Mouse (Mus musculus) forebrain, embryonic 14.5 days (tissue): ENCODE data around the gene Ankrd2. TPM values are rescaled to one million over a fixed set of nuclear protein-coding genes. Genes with fewer than 3 reads are reported as not detected.

Source experiments
- ATAC-seq: fragments of 200-750 bp; cut with Nextera tagmentation; 2 replicates; pipeline ENCODE4 v1.8.0; 2017; ENCODE audit warnings: mild to moderate bottlenecking, moderate library complexity
- DNase-seq: peaks from one replicate; pipeline ENCODE4 v3.0.0-alpha.2; 2015; ENCODE audit warnings: low spot score
- H3K27ac ChIP-seq: fragments of 300-500 bp; sonication (generic); 2 replicates; pipeline ENCODE4 v1.5.1; 2014; ENCODE audit warnings: low read depth, mild to moderate bottlenecking, control low read depth, low read length, moderate library complexity
- H3K27me3 ChIP-seq: fragments of 300-500 bp; sonication (generic); replicated peaks from 2 replicates; pipeline ENCODE4 v1.6.1; 2014; ENCODE audit warnings: low read length, control low read depth, mixed read lengths; ENCODE audit not compliant: control insufficient read depth, insufficient read depth
- H3K36me3 ChIP-seq: fragments of 300-500 bp; sonication (generic); 2 replicates; pipeline ENCODE4 v1.6.1; 2014; ENCODE audit warnings: low read length, control low read depth; ENCODE audit not compliant: control insufficient read depth, insufficient read depth
- H3K4me1 ChIP-seq: fragments of 300-500 bp; sonication (generic); 2 replicates; pipeline ENCODE4 v1.6.1; 2014; ENCODE audit warnings: antibody characterized with exemption, low read length, control low read depth; ENCODE audit not compliant: control insufficient read depth, insufficient read depth
- H3K4me2 ChIP-seq: fragments of 300-500 bp; sonication (generic); 2 replicates; pipeline ENCODE4 v1.6.1; 2014; ENCODE audit warnings: mild to moderate bottlenecking, control low read depth, low read length
- H3K4me3 ChIP-seq: fragments of 300-500 bp; sonication (generic); 2 replicates; pipeline ENCODE4 v1.5.1; 2014; ENCODE audit warnings: low read depth, low read length, control low read depth
- H3K9ac ChIP-seq: fragments of 300-500 bp; sonication (generic); 2 replicates; pipeline ENCODE4 v1.6.1; 2014; ENCODE audit warnings: mild to moderate bottlenecking, low read length, control low read depth, moderate library complexity
- H3K9me3 ChIP-seq: fragments of 300-500 bp; sonication (generic); replicated peaks from 2 replicates; pipeline ENCODE4 v1.6.1; 2016; ENCODE audit warnings: low read length, control low read depth, mixed read lengths; ENCODE audit not compliant: control insufficient read depth
- WGBS: fragments of 180-500 bp; shearing (Covaris S2); extraction: QIAGEN DNeasy Blood & Tissue Kit; methylation state at CpG from one replicate; pipeline ENCODE4 v1.1.7; 2014; 5-methylcytosine and 5-hydroxymethylcytosine counted together
- polyA plus RNA-seq: library from polyadenylated mRNA; unstranded; fragments of >200 nt; fragmentation: Nextera tagmentation; extraction: Ambion mirVana; gene quantifications from 2 replicates; pipeline ENCODE4 v1.2.1, GENCODE M21; 2014

Ankrd2 gene
- polyA plus RNA-seq, 1 experiment from 2014 or later: 0.47 TPM

GRCm38 (mm10) chr19:42058426-42058825 lies 22.6 kb downstream of the Ankrd2 start:
- H3K4me1 ChIP-seq: no peaks in the 10 kb centered on the region
- no peaks in the 10 kb centered on the region for H3K36me3 ChIP-seq
- H3K9me3 ChIP-seq: no peaks in the 10 kb centered on the region
- DNase-seq (no peak), ATAC-seq (no peak)
- H3K4me2 ChIP-seq: no peak overlapping the region
- H3K9ac ChIP-seq: no peak overlapping the region
- H3K4me3 ChIP-seq: no peak overlapping the region
- no peaks in the 10 kb centered on the region for H3K27me3 ChIP-seq
- H3K27ac ChIP-seq: no peak overlapping the region
- 76% methylated on average over 7 of the region's 7 CpGs for WGBS

DNA sequence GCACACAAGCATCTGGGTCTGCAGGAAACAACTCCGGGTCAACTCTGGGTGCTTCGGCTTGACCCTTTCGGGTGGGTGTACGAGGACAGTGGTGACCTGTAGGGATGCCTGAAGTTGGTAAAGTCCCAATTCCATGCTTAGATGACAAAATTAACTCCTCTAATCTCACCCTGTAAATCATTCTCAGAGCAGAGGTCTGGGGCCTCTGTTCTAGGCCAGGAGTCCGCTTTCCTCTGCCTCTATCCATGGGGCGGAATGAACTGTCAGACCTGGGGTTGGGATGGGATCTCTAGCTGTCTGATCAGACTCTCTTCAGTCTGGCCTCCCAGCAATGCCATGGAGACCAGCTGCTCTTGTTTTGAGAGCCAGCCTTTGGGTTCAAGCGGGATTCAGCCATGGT lies 25.6 kb downstream of the Ankrd2 start:
- Histone ChIP-seq H3K9me3 (no peaks in the 10 kb centered on the region), H3K27me3 (no peaks in the 10 kb centered on the region), H3K27ac (no peak overlapping the region), H3K4me3 (no peak overlapping the region), H3K36me3 (no peaks in the 10 kb centered on the region), H3K4me2 (no peak overlapping the region), H3K4me1 (no peaks in the 10 kb centered on the region), H3K9ac (no peak overlapping the region)
- 95% methylated on average over 7 of the region's 7 CpGs for WGBS
- ATAC-seq (no peak), DNase-seq (no peak)

DNA sequence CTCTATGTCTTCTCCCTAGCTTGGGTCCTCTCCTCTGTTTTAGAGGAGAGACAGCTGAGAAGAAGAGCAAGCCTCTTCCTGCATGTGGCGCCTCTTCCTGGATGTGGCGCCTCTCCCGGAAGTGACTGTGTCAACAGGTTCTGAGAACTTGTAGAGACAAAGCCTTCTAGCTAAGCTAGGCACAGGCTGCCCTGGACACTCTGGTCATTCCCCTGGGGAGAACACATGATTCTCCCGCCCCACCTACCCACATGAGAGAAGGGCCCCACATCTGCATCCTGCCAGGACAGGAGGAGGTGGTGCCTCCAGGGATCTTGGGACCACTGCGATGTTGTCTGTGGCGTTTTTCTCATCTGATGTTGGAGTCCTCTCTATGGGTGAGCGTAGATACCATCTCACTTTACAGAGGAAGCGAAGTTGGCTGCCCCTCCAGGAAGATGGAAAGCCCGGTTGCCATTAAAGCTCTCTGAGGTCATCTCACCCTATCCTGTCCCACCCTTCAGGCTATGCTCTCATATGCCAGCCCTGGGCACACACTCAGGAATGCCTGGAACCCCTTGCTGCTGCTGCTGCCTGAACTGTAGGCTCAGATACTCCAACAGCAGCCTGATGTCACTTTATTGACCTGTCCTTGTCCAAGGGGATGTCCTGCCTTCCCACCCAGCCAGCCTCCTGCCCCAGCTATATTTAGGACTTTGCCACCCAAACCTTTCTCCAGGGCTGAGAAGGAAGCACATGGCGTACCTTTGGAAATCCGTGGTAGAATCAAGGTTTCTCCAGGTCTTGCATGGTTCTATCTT lies 32.8 kb downstream of the Ankrd2 start:
- no peaks in the 10 kb centered on the region for H3K27me3 ChIP-seq

GRCm38 (mm10) chr19:42069241-42069525 lies 33.4 kb downstream of the Ankrd2 start:
- 76% methylated on average over 6 of the region's 6 CpGs for WGBS
- Histone ChIP-seq H3K36me3 (peaks cover 5% of the 10 kb centered on the region; the same call in 1 of the 2 replicates), H3K4me1 (no peaks in the 10 kb centered on the region), H3K9me3 (no peaks in the 10 kb centered on the region), H3K4me3 (no peak overlapping the region), H3K9ac (no peak overlapping the region), H3K4me2 (no peak overlapping the region), H3K27ac (no peak overlapping the region), H3K27me3 (no peaks in the 10 kb centered on the region)
- DNase-seq (no peak), ATAC-seq (no peak)

More for the DNA sequence above, 32.8 kb downstream of the Ankrd2 start:
- Histone ChIP-seq H3K9ac (no peak overlapping the region), H3K9me3 (no peaks in the 10 kb centered on the region), H3K4me3 (no peak overlapping the region), H3K4me1 (no peaks in the 10 kb centered on the region), H3K4me2 (no peak overlapping the region), H3K36me3 (no peaks in the 10 kb centered on the region), H3K27ac (no peak overlapping the region)
- no peak for DNase-seq
- ATAC-seq: no peak
- 87% methylated on average over 11 of the region's 11 CpGs for WGBS

DNA sequence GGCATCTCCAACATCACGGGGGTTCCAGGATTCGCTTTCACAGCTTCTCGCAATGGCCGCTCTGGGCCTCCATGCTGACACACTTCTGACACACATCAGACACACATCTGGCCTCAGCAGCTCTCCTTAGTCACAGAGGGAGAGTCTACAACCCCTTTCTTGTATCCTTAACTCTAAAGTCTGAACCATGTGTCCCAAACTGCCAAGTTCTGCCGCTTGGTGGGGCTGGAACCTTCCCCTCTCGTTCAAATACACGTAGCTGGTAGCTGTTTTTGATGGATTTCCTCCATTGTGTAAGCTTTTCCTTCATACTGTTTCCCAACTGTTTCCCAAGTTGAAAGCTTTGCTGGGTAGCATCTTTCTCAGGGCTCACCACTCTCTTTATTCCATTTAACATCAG lies 35.4 kb downstream of the Ankrd2 start:
- Histone ChIP-seq H3K27me3 (no peaks in the 10 kb centered on the region), H3K27ac (no peak overlapping the region), H3K9me3 (no peaks in the 10 kb centered on the region), H3K4me3 (no peak overlapping the region), H3K9ac (no peak overlapping the region), H3K4me1 (no peaks in the 10 kb centered on the region), H3K36me3 (peaks cover 25% of the 10 kb centered on the region), H3K4me2 (no peak overlapping the region)
- ATAC-seq (no peak), DNase-seq (no peak)
- WGBS: 77% methylated on average over 7 of the region's 7 CpGs

- no peak overlapping the region for H3K4me3 ChIP-seq
- no peaks in the 10 kb centered on the region for H3K4me1 ChIP-seq
- no peaks in the 10 kb centered on the region for H3K9me3 ChIP-seq
- no peak for ATAC-seq
- peaks cover 30% of the 10 kb centered on the region for H3K36me3 ChIP-seq
- WGBS: 83% methylated on average over 15 of the region's 15 CpGs
- no peaks in the 10 kb centered on the region for H3K27me3 ChIP-seq
- no peak overlapping the region for H3K27ac ChIP-seq
- H3K9ac ChIP-seq: no peak overlapping the region
- H3K4me2 ChIP-seq: no peak overlapping the region
- DNase-seq: no peak
Measured at GRCm38 (mm10) chr19:42071886-42072608, 36.2 kb downstream of the Ankrd2 start.

- no peaks in the 10 kb centered on the region for H3K4me1 ChIP-seq
- no peak for ATAC-seq
- no peak for DNase-seq
- WGBS: 88% methylated on average over 7 of the region's 7 CpGs
- H3K27me3 ChIP-seq: no peaks in the 10 kb centered on the region
- no peaks in the 10 kb centered on the region for H3K9me3 ChIP-seq
- no peak overlapping the region for H3K4me2 ChIP-seq
- H3K36me3 ChIP-seq: peaks cover 30% of the 10 kb centered on the region
- no peak overlapping the region for H3K9ac ChIP-seq
- no peak overlapping the region for H3K4me3 ChIP-seq
- H3K27ac ChIP-seq: no peak overlapping the region
Measured at GRCm38 (mm10) chr19:42072802-42073201, 37.0 kb downstream of the Ankrd2 start.

DNA sequence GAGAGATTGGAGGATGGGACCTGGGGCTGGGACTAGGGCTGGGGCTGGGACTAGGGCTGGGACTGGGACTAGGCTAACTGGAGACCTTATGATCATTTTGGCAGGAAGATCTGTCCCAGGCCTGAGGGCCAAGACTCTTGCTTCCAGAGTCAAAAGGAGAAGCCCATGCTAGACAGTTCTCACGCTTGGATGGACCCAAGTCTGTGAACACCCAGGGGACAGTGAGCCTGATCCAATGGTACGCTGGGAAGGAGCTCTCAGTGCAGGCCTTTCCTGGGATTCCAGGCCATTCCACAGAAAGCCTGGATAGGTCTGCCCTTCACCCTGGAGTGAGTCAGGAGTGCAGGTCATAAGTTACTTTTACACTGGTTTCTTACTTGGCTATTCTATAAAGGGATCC lies 39.3 kb downstream of the Ankrd2 start:
- WGBS: 84% methylated on average over 2 of the region's 2 CpGs
- H3K27me3 ChIP-seq: no peaks in the 10 kb centered on the region
- no peak for DNase-seq
- no peak overlapping the region for H3K9ac ChIP-seq
- no peak overlapping the region for H3K4me2 ChIP-seq
- peaks cover 34% of the 10 kb centered on the region for H3K36me3 ChIP-seq
- no peak overlapping the region for H3K4me3 ChIP-seq
- H3K9me3 ChIP-seq: no peaks in the 10 kb centered on the region
- no peak for ATAC-seq
- no peaks in the 10 kb centered on the region for H3K4me1 ChIP-seq
- no peak overlapping the region for H3K27ac ChIP-seq

DNA sequence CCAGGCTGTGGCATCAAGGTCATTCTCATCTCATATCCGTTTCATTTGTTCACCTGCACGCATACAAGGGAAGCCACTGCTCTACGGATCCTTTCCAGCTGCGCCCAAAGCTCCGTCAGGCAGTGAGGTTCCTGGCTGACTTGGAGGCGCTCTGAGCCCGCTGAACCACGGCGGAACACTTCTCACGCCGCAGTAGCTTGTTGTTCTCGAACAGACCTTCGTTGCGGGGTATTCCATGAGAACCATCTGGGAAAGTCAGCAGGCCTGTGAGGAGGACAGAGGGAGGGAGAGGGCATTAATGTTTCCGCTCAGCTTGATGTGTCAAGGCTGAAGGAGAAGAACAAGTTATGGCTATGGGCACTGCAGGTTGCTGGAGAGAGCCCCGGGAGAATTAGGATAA lies 40.2 kb downstream of the Ankrd2 start:
- ATAC-seq (no peak), DNase-seq (no peak)
- WGBS: 91% methylated on average over 16 of the region's 16 CpGs
- Histone ChIP-seq H3K36me3 (peaks cover 34% of the 10 kb centered on the region), H3K27ac (no peak overlapping the region), H3K27me3 (no peaks in the 10 kb centered on the region), H3K9ac (no peak overlapping the region), H3K4me1 (no peaks in the 10 kb centered on the region), H3K9me3 (no peaks in the 10 kb centered on the region), H3K4me2 (no peak overlapping the region), H3K4me3 (no peak overlapping the region)
